Mouse (Mus musculus) midbrain, embryonic 16.5 days (tissue): ENCODE data around the gene Capg. TPM values are rescaled to one million over a fixed set of nuclear protein-coding genes. Genes with fewer than 3 reads are reported as not detected.
A peak's percentile ranks its signal among the peaks of the same experiment; 100 is the strongest.

Source experiments
- ATAC-seq: fragments of 200-750 bp; cut with Nextera tagmentation; 2 replicates; pipeline ENCODE4 v1.8.0; 2017; ENCODE audit warnings: moderate TSS enrichment
- H3K27ac ChIP-seq: fragments of 300-500 bp; sonication (generic); 2 replicates; pipeline ENCODE4 v1.5.1; 2014; ENCODE audit warnings: mild to moderate bottlenecking, low read length, mixed read lengths
- H3K27me3 ChIP-seq: fragments of 300-500 bp; sonication (generic); 2 replicates; pipeline ENCODE4 v1.6.1; 2014; ENCODE audit warnings: low read depth, low read length, mixed read lengths; ENCODE audit not compliant: control insufficient read depth, insufficient read depth
- H3K36me3 ChIP-seq: fragments of 300-500 bp; sonication (generic); 2 replicates; pipeline ENCODE4 v1.6.1; 2014; ENCODE audit warnings: mild to moderate bottlenecking, low read length, moderate library complexity, mixed read lengths; ENCODE audit not compliant: control insufficient read depth, insufficient read depth
- H3K4me1 ChIP-seq: fragments of 300-500 bp; sonication (generic); 2 replicates; pipeline ENCODE4 v1.6.1; 2014; ENCODE audit warnings: mild to moderate bottlenecking, low read length, mixed read lengths; ENCODE audit not compliant: control insufficient read depth, insufficient read depth
- H3K4me2 ChIP-seq: fragments of 300-500 bp; sonication (generic); 2 replicates; pipeline ENCODE4 v1.6.1; 2014; ENCODE audit warnings: mild to moderate bottlenecking, low read length, mixed read lengths
- H3K4me3 ChIP-seq: fragments of 300-500 bp; sonication (generic); 2 replicates; pipeline ENCODE4 v1.5.1; 2014; ENCODE audit warnings: low read depth, mild to moderate bottlenecking, low read length, moderate library complexity, mixed read lengths
- H3K9ac ChIP-seq: fragments of 300-500 bp; sonication (generic); 2 replicates; pipeline ENCODE4 v1.6.1; 2014; ENCODE audit warnings: low read depth, low read length, mixed read lengths
- H3K9me3 ChIP-seq: fragments of 300-500 bp; sonication (generic); replicated peaks from 2 replicates; pipeline ENCODE4 v1.6.1; 2014; ENCODE audit warnings: mild to moderate bottlenecking, low read length, mixed read lengths; ENCODE audit not compliant: control insufficient read depth, poor library complexity, severe bottlenecking
- WGBS: fragments of 180-500 bp; shearing (Covaris S2); extraction: QIAGEN DNeasy Blood & Tissue Kit; methylation state at CpG from one replicate; pipeline ENCODE4 v1.1.7; 2014; 5-methylcytosine and 5-hydroxymethylcytosine counted together
- polyA plus RNA-seq: library from polyadenylated mRNA; unstranded; fragments of >200 nt; fragmentation: Nextera tagmentation; extraction: Ambion mirVana; gene quantifications from 2 replicates; pipeline ENCODE4 v1.2.1, GENCODE M21; 2015

The Capg gene
- polyA plus RNA-seq, 1 experiment from 2014 or later, result 6.8 TPM

GRCm38 (mm10) chr6:72552171-72553078 is 8.2 kb downstream of the Capg start:
- Histone ChIP-seq H3K4me2 (peak overlapping the region; percentile 74), H3K9me3 (no peaks in the 10 kb centered on the region), H3K4me1 (peaks cover 12% of the 10 kb centered on the region), H3K9ac (peak overlapping the region; percentile 65), H3K27me3 (no peaks in the 10 kb centered on the region), H3K36me3 (no peaks in the 10 kb centered on the region), H3K27ac (peak overlapping the region; percentile 69; the same call in 1 of the 2 replicates), H3K4me3 (peak overlapping the region; percentile 38)
- WGBS, result 14% methylated on average over 27 of the region's 27 CpGs
- ATAC-seq, result peak; percentile 77

- H3K27ac ChIP-seq, result peak overlapping the region; percentile 69; the same call in 1 of the 2 replicates
- peak overlapping the region; percentile 74 for H3K4me2 ChIP-seq
- H3K9me3 ChIP-seq, result no peaks in the 10 kb centered on the region
- no peaks in the 10 kb centered on the region for H3K27me3 ChIP-seq
- H3K9ac ChIP-seq, result peak overlapping the region; percentile 65
- no peak; the same call in 1 of the 2 replicates for ATAC-seq
- WGBS, result 16% methylated on average over 8 of the region's 8 CpGs
- no peaks in the 10 kb centered on the region for H3K36me3 ChIP-seq
- H3K4me3 ChIP-seq, result peak overlapping the region; percentile 38
- peaks cover 12% of the 10 kb centered on the region for H3K4me1 ChIP-seq
Measured at GRCm38 (mm10) chr6:72553079-72553412, 8.9 kb downstream of the Capg start.

- no peak overlapping the region for H3K27ac ChIP-seq
- H3K9me3 ChIP-seq, result no peaks in the 10 kb centered on the region
- no peak for ATAC-seq
- H3K4me1 ChIP-seq, result peaks cover under 1% of the 10 kb centered on the region; the same call in 1 of the 2 replicates
- no peak overlapping the region for H3K4me2 ChIP-seq
- no peaks in the 10 kb centered on the region for H3K36me3 ChIP-seq
- 70% methylated on average over 8 of the region's 8 CpGs for whole genome bisulfite sequencing
- H3K9ac ChIP-seq, result no peak overlapping the region
- no peaks in the 10 kb centered on the region for H3K27me3 ChIP-seq
- H3K4me3 ChIP-seq, result no peak overlapping the region
Measured at GRCm38 (mm10) chr6:72560801-72561200, 16.6 kb downstream of the Capg start.

GRCm38 (mm10) chr6:72562486-72562885 is 18.3 kb downstream of the Capg start:
- H3K9me3 ChIP-seq, result no peaks in the 10 kb centered on the region
- H3K4me3 ChIP-seq, result no peak overlapping the region
- WGBS, result 51% methylated on average over 6 of the region's 6 CpGs
- no peak overlapping the region for H3K9ac ChIP-seq
- no peak for ATAC-seq
- H3K27ac ChIP-seq, result no peak overlapping the region
- H3K36me3 ChIP-seq, result no peaks in the 10 kb centered on the region
- H3K4me1 ChIP-seq, result peaks cover 2% of the 10 kb centered on the region; the same call in 1 of the 2 replicates
- H3K4me2 ChIP-seq, result no peak overlapping the region
- H3K27me3 ChIP-seq, result no peaks in the 10 kb centered on the region

GRCm38 (mm10) chr6:72562894-72563293 is 18.7 kb downstream of the Capg start:
- H3K4me3 ChIP-seq, result no peak overlapping the region
- H3K27me3 ChIP-seq, result no peaks in the 10 kb centered on the region
- H3K36me3 ChIP-seq, result no peaks in the 10 kb centered on the region; the same call in 1 of the 2 replicates
- ATAC-seq, result no peak
- H3K4me1 ChIP-seq, result peaks cover 2% of the 10 kb centered on the region; the same call in 1 of the 2 replicates
- H3K9ac ChIP-seq, result no peak overlapping the region
- H3K9me3 ChIP-seq, result no peaks in the 10 kb centered on the region
- no peak overlapping the region for H3K4me2 ChIP-seq
- WGBS, result 78% methylated on average over 5 of the region's 5 CpGs
- H3K27ac ChIP-seq, result no peak overlapping the region

- Histone ChIP-seq H3K27ac (0 out of 2 replicates have a peak overlapping the region, but pooled peaks have one; percentile 5), H3K4me3 (no peak overlapping the region), H3K9me3 (no peaks in the 10 kb centered on the region), H3K27me3 (no peaks in the 10 kb centered on the region), H3K4me1 (peaks cover 2% of the 10 kb centered on the region; the same call in 1 of the 2 replicates), H3K36me3 (no peaks in the 10 kb centered on the region; the same call in 1 of the 2 replicates), H3K9ac (no peak overlapping the region), H3K4me2 (no peak overlapping the region)
- WGBS, result 73% methylated on average over 7 of the region's 7 CpGs
- ATAC-seq, result peak; percentile 37
Measured at GRCm38 (mm10) chr6:72565506-72565905, 21.3 kb downstream of the Capg start.

- H3K27ac ChIP-seq, result 0 out of 2 replicates have a peak overlapping the region, but pooled peaks have one; percentile 5
Measured at GRCm38 (mm10) chr6:72566044-72566443, 21.9 kb downstream of the Capg start.

GRCm38 (mm10) chr6:72567508-72567907 is 23.3 kb downstream of the Capg start:
- Histone ChIP-seq H3K9me3 (no peaks in the 10 kb centered on the region), H3K4me2 (no peak overlapping the region), H3K27ac (no peak overlapping the region), H3K9ac (no peak overlapping the region), H3K36me3 (no peaks in the 10 kb centered on the region; the same call in 1 of the 2 replicates), H3K4me3 (no peak overlapping the region), H3K27me3 (no peaks in the 10 kb centered on the region), H3K4me1 (peaks cover 2% of the 10 kb centered on the region; the same call in 1 of the 2 replicates)
- no peak for ATAC-seq
- WGBS, result 88% methylated on average over 5 of the region's 5 CpGs

More at GRCm38 (mm10) chr6:72566044-72566443, 21.9 kb downstream of the Capg start:
- no peaks in the 10 kb centered on the region for H3K9me3 ChIP-seq
- H3K27me3 ChIP-seq, result no peaks in the 10 kb centered on the region
- H3K36me3 ChIP-seq, result no peaks in the 10 kb centered on the region; the same call in 1 of the 2 replicates
- WGBS, result 0% methylated on average over 4 of the region's 4 CpGs
- 0 out of 2 replicates have a peak overlapping the region, but pooled peaks have one; percentile 1 for H3K9ac ChIP-seq
- peaks cover 2% of the 10 kb centered on the region; the same call in 1 of the 2 replicates for H3K4me1 ChIP-seq
- peak; percentile 88 for ATAC-seq
- H3K4me2 ChIP-seq, result no peak overlapping the region
- H3K4me3 ChIP-seq, result no peak overlapping the region

- Histone ChIP-seq H3K4me1 (peaks cover 2% of the 10 kb centered on the region; the same call in 1 of the 2 replicates), H3K4me3 (no peak overlapping the region), H3K4me2 (no peak overlapping the region), H3K27ac (no peak overlapping the region), H3K27me3 (no peaks in the 10 kb centered on the region), H3K9me3 (no peaks in the 10 kb centered on the region), H3K9ac (no peak overlapping the region), H3K36me3 (peaks cover 4% of the 10 kb centered on the region; the same call in 1 of the 2 replicates)
- 97% methylated on average over 10 of the region's 10 CpGs for WGBS
- no peak for ATAC-seq
Measured at GRCm38 (mm10) chr6:72568736-72569135, 24.5 kb downstream of the Capg start.
